Mouse (Mus musculus) MEL-GATA-1-ER (cell line): ENCODE data around the gene Dap.

Source experiments
- DNase-seq: peaks from one replicate; pipeline ENCODE4 v3.0.0-alpha.2; 2012; ENCODE audit warnings: low read depth; ENCODE audit errors: extremely low read depth

Dap gene

DNA sequence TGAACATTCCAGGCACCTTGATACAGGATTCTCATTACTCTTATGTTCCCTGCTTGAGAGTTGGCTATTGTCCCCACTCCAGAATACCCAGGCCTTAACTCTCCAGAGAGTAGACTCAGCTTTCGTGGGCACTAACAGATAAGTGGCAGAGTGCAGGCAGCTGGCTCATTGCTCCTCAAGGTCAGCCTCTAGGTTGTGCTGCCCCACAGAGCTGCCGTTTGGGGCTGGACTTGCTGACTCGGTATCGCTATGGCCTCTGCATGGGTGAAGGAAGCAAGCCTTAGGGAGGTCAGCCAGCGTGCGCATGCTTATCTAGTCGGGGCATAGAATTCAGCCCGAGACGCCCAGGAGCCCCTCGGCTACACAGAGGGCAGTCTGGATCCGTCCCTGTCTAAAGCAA is 13.3 kb downstream of the Dap start:
- no peak for DNase-seq

DNA sequence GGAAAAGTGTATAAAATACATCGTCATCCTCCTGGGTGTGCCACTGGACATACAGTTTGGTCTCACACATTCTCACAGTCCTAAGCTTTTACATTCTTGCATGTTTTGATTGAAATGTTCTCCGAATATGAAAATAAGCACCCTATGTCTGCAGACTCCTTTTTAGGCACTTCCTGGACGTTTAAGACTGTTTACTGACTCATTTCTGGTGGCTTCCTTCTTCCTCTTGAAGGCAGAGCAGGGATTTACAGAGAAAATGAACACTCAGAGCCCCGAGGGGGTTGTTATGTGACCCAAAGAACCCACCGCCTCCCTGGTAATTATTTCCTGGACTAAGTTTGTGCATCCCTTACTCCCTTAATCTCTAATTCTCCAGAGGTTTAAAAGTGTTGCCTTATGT is 13.8 kb downstream of the Dap start:
- DNase-seq = no peak

DNA sequence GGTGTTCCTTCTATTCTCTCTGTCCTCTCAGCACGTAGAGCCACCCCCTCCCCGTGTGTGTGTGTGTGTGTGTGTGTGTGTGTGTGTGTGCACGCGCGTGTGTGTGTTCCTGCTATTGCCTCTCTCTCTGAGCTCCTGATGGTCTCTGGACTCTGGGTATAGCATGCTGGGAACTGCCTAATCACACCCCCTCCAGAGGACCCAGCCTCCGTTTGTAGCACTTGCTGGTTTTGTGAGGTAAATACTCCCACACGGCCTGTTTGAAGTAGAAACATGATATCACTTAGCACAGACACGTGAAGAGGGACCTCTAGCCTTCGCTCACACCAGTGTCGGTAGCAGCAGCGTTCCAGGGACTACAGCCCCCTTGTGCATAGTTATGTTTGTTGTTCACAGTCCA is 14.5 kb downstream of the Dap start:
- no peak for DNase-seq

DNA sequence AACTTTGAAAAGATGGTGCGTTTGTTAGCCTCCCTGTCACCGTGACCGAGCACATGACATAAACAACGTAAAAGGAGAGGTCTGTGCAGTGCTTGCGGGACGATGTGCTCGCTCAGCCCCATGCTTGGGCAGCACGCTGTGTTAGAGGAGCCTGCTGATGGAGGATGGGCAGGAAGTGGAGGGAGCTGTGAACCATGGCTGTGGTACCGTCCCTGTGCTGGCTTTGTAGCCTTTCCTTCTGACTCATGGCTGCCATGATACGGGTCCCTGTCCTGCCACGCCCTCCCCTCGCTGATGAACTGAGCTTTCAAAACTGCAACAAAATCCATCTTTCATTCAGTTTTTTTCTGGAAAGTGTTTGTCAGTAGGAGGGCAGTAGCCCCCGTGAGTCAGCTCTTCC is 15.6 kb downstream of the Dap start:
- DNase-seq = no peak

DNA sequence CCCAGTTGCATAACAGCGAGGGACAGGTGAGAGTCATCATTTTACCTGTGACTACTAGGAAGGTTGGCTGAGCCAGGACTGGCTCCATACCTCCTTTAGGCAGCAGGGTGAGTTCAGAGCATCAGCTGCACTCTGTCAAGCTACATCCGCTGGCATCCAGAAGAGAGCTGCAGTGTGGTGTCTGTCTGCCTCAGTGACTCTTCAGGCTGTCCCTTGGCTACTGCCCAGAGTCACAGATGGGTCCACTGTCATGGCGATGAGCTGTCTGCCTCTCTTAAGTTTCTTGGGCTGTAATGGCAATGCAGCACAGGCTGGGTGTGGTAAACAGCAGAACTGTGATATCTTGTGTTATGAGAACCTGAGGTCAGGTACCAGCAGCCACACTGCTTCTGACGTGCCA is 16.1 kb downstream of the Dap start:
- no peak for DNase-seq

DNA sequence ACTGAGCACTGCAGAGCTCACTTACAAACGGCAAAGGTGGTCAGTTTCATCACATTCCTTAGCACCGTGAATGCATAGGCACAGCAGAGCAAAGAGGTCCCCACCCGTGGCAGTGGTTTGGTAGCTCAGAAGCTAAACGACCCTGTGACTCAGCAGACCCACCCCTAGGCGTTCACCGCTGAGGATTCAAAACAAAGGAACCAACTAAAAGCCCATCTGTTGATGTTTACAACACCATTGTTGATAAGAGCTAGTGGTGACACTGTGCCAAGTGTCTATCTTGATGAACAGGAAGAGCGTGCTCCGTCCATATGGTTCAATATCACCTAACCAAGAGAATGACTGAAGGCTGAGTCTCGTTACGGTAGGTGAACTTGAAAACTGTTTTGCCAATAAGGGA is 19.1 kb downstream of the Dap start:
- DNase-seq = no peak

DNA sequence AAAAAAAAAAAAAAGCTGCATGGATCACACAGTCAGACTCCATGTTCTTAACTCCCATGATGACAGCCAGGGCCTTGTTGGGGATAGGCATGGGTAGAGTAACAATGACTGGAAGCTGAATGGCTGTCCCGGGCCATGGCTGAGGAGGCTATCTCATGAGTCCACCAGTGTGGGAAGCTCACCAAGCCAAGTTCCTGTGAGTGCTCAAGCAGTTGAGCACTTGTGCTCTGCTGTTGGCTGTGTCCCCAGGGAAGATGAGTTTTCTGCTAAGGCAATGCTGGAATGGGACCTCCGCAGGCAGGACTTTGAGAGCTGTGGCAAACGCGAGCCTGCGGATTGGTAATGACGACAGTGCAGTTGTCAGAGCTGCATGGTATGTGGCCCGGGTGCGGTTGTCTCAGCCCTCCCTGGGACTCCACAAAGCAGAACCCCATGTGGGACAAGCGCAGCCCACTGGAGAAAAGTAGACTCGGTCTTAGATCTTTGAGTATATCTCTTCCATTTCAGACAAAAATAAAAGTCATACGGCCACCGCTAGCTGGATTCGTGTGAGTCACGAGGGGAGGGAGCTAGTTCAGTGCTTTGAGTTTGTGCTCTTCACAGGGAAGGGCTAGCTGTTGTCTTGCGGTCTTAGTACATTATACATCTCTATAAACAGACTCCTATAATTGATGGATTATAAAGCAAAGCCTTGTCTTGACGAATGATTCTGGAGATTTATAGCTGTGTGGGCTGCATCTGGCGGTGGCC is 20.8 kb downstream of the Dap start:
- DNase-seq = no peak

DNA sequence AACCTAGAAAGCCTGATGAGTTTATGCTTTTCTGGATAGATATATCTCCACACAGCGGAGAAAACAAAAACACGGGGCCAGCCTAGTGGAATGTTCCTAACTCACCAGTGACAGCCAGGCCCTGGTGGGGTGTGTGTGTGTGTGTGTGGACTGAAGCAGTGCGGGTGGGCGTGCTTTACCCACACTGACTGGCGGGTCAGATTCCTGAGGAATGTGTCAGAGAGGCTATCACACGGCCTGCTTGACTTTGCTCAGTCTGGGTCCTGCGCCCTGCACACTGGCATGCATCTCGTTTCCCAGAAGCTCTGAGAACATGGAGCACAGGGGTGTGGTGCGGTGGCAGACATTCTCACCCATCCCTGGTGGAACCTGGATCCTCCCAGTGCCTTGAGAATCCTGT is 21.8 kb downstream of the Dap start:
- DNase-seq = no peak

DNA sequence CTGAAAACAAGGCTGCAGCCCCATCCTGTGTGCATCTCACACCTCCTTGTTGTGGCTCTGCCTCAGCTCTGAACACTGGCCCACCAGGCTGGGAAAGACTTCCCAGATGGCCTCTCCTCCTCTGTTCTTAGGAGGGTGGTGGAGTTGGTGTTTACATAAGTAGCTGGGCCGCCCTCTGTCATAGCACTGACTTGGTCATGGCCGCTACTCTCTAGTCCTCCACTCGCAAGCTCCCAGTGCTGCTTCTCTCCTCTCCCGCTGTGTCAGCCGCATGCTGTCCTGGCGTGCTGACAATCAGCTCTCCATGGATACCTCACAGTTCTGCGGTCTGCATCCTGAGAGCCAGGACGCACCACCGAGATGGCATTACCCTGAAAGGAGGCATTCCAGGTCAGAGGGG is 22.9 kb downstream of the Dap start:
- DNase-seq = no peak

DNA sequence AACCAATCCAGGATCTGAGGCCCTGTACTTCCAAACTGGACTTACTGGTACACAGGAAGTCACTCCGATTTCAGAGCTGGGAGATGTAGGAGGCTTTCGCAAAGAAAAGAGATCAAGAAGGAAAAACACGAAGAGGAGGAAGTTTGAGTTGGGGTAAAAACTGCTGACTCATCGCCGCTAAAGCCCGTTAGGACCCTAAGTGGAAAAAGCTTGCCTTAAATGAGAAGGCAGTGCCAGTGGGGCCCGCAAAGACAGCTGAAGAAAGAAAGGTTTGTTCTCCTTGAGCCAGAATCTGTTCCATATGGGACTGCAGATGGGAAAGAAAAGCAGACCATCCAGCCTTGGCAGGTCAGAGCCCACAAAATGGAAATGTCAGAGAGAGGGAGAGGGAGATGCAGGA is 24.8 kb downstream of the Dap start:
- peak; percentile 30 for DNase-seq

DNA sequence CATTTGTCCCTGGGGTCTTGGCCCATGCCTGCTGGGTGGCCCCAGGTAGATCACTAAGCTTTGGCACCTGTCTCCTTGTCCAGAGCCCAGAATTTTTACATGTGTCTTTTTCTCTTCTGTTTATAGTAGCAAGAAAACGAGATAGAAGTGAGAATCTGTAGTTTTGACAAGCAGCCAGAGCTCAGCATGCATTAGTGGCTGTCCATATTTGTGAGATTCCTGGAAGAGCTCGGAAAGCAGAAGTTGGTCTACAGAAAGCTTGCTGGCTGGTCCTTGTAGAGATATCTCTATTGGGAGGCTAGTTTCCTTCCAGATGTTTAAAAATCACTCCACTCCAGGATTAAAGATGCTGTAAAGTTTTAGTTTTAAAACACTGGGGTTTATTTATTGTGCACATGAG is 25.9 kb downstream of the Dap start:
- DNase-seq = peak; percentile 72

DNA sequence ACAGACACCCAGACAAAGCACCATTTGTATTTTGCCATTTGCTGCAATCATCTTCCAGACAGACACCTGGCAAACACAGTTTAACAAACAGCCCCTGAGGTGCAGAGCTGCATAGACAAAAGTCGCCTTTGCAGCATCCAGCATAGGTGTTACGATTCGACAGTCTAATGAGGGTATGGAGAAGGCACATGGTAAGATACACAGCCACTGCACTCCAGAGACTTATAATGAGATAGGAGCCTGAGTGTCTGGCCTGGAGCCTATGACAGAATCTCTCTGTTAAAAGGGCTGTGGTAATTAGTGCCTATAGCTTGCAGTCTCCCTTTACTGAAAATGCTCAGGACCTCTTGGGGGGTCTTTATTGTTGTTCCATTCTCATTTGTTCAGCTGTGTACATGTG is 26.6 kb downstream of the Dap start:
- DNase-seq = no peak

DNA sequence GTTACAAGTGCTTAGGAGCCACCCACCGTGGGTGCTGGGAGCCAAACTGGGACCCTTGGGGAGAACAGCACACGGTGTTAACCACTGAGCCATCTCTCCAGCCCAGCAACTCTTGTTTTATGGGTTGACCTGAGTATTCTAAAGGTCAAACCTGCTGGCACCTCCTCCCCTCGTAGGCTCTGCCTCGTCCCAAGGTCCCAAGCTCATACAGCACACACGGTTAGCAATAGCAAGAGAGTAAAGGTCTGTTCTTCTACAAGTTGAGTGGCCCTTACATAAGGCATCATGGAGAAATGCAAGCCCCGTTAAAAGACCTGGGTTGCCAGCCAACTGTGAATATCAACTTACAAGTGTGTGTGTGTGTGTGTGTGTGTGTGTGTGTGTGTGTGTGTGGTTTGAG is 27.1 kb downstream of the Dap start:
- no peak for DNase-seq

DNA sequence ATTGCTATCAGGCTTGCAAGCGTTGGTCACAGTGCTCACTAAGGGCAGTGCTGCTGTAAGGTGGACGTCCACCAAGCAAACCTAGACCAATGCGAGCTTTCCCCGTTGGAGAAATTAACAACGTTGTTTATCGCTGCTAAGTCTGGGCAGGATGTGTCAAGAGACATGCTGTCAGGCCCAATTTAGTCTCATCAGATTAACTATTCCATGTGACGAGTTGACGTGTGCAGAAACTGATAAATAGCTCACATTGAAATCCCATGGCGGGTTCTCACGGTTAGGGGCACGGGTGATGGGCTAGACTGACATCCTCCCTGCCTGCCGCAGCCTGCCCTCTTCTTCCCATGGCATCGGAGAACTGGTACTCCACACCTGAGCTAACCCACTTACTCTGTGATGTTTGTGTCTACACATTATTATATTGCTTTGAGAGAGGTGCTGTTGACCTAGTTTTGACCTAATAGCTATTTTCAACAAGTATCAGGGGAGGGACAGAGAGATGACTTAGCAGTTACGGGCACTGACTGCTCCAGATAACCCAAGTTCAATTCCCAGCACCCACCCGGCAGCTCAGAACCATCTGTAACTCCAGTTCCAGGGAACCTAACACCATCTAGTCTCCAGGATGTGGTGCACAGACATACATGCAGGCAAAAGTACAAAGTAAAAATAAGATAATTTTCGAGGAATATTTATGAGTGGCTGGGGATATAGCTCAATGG is 28.6 kb downstream of the Dap start:
- DNase-seq = no peak

DNA sequence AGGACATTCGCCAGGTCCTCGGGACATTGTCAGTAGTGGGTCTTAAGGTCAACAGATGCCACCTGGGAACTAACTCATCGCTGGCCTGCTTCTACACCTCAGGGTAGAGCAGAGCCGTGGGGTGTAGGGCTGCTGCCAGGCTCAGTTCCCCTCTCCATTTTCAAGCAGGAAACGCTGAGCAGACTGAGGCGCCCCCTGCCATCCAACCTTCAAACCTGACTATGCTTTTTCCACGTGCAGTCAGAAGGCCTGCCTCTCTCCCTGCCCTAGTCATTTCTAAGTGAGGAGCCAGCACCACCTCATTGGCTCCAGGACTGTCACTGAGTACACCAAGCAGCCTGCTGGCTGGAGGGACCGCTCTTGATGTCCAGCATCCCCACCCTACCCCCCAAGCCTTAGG is 29.3 kb downstream of the Dap start:
- DNase-seq = no peak

DNA sequence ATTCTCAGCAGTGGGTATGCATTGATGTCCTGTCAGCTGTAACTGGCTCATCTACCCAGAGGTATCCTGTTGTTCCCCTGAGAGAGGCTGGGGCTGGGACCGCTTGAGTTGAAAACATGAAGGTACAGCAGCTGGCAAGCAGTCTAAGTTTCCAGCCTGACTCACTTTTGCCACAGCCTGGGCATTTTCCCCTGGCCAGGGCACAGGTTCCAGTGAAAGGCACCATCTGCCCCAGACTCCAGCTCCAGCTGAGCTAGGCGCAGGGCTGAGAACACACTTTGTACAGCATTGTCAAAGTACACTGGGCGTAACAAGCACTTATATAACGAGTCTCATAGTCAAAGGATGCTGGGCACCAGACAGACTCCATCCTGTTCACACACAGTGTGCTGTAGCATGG is 29.8 kb downstream of the Dap start:
- DNase-seq = no peak

DNA sequence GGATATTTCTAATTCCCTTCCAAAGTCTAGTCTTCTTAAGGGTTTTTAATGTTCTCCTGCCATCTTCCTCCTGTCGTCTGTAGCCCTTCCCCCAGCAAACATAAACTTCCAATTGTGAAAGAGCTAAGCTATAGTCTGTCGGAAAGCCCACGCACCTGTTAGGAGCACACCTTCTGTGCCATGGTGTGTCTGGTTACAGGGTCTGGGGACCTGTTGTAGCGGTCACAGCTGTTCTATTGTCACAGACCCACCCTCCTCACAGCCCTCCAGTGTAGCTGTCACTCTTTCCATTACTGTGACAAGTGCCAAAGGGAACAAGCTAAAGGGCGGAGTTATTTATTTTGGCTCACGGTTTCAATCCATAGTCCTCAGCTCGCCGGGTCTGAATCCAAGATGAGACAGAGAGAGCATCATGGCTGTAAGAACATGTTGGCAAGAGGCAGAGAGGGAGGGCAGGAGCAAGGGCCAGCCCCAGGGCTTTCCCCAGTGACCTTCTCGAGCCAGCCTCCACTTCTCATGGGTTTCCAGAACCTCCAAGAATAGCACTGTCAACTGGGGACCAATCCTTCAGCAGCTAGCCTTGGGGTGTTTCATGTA is 30.9 kb downstream of the Dap start:
- DNase-seq = no peak

DNA sequence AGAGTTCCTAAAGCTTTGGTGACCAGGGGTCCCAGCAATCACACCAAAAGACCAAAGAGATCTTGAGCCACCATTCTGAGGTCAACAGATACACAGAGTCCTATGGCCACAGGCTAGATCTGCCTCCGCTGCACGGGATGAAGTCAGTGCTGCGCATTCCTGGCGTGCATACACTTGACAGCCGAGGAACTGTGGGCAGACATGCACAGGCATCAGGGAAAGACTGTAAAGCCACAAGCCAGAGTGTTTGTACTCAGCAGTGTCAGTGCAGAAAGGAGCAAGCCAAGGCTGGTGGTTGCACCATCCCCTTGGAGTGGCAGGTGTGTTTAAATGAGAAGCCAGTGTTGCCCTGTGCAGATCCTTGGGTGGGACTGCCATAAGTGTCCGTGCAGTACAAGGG is 31.6 kb downstream of the Dap start:
- no peak for DNase-seq

DNA sequence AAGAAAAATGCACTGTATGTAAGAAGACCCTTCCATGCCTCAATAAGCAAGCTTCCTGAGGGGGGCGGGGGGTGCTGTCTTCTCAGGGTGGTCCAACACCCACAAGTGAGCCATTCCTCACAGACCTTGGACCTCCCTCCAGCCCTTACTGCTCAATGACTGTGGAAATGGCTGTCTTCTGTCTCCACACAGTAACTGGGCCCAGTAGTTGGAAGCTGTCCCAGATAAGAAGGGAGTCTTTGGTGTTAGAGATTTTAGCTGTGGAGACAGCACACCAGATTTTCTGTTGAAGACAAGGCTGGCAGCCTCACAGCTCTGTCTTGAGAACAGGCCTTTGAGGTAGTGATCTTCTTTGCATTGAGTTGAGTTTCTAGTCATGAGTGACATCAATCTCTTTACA is 33.2 kb downstream of the Dap start:
- no peak for DNase-seq

DNA sequence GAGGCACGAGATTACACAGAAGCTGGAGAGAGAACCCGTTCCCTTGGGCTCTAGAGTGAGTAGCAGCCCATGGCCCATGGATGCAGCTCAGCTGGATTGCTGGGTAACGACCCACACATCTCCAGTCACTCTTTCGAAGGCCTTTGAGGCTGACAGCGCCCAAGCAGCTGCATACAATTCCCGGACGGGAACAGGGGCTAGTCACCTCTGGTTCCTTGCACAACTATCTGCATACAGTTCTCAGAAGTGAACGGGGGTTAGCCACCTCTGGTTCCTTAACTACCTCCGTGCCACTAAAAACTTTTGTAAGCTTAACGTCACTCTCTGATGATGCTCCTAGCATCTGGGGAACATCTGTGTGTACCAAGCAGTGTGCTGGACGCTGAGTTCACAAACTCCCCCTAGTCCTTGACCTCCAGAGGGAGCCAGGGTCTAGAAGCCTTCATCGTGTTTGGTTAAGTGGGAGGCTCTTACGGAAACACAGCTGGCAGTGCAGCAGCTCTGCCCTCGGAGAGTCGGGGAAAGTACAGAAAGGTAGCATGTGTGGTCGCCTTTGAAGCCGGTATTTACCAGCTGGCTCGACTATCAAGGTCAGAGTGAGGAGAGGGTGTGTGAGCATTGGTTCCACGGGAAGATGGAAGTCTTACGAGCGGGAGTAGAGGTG is 34.0 kb downstream of the Dap start:
- DNase-seq = no peak

DNA sequence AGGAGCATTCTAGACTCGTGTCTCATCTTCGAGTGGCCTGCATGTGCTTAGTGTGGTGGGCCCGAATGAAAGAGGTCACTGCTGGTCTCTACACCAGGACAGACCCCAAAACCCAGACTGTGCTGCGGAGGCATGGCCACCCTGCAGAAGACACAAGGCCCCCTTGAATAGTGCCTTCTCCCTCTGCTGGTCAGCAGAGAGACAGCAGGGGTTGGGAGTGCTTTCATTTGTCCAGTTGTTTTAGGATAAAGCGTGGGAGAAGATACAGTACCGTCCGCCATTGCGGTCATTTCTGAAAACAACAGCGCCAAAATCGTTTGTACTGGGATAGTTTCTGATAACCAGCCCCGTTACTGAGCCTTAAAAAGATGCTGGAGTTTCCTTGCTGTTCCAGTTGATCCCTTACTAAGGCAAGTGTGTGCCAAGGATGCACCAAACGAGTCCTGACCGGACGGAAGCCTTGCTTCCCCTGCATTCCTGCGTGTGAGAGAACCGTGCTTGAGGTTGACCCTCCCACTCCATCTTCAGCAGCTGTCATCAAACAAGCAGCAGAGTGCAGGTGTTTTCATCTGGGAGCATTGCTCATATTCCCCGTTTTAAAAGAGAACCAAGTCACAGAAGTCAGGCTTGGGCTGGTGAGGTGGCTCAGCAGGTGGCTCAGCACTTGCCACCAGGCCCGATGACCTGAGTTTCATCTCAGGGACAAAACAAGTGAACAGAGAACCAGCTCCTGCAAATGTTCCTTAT is 34.8 kb downstream of the Dap start:
- no peak for DNase-seq

DNA sequence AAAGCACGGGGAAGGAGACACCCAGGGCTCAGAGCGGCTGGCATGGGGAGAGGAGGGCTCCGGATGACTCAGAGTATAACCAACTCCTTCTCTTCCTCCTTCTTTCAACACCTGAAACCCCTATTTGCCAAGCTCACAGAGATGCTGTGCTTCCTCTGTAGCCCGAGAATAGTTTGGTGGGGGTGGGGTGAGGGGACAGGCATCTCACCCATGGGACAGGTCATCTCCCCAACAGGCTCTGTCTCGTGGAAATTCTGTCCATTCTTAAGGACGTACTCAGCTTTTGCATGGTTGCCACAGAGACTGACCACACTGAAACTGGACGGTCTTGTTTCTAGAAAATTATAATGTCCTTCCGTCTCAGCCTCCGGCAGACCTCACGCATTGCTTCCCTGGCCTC is 37.0 kb downstream of the Dap start:
- no peak for DNase-seq
